Mouse (Mus musculus) hindbrain, embryonic 16.5 days (tissue): Measurements from ENCODE around the gene Mras. TPM values are rescaled to one million over a fixed set of nuclear protein-coding genes. Genes with fewer than 3 reads are reported as not detected.

Experiments
- ATAC-seq: fragments of 200-750 bp; cut with Nextera tagmentation; 2 replicates; pipeline ENCODE4 v1.8.0; 2017; ENCODE audit warnings: moderate TSS enrichment, moderate library complexity
- H3K27ac ChIP-seq: fragments of 300-500 bp; sonication (generic); 2 replicates; pipeline ENCODE4 v1.5.1; 2014; ENCODE audit warnings: low read depth, mild to moderate bottlenecking, control low read depth, low read length, moderate library complexity
- H3K27me3 ChIP-seq: fragments of 300-500 bp; sonication (generic); replicated peaks from 2 replicates; pipeline ENCODE4 v1.6.1; 2014; ENCODE audit warnings: low read length; ENCODE audit not compliant: control insufficient read depth, insufficient read depth
- H3K36me3 ChIP-seq: fragments of 300-500 bp; sonication (generic); 2 replicates; pipeline ENCODE4 v1.6.1; 2014; ENCODE audit warnings: mild to moderate bottlenecking, low read length, moderate library complexity, mixed read lengths; ENCODE audit not compliant: control insufficient read depth, insufficient read depth
- H3K4me1 ChIP-seq: fragments of 300-500 bp; sonication (generic); 2 replicates; pipeline ENCODE4 v1.6.1; 2014; ENCODE audit warnings: low read depth, low read length; ENCODE audit not compliant: control insufficient read depth, insufficient read depth
- H3K4me2 ChIP-seq: fragments of 300-500 bp; sonication (generic); 2 replicates; pipeline ENCODE4 v1.6.1; 2014; ENCODE audit warnings: mild to moderate bottlenecking, low read length, control low read depth, moderate library complexity
- H3K4me3 ChIP-seq: fragments of 300-500 bp; sonication (generic); 2 replicates; pipeline ENCODE4 v1.5.1; 2014; ENCODE audit warnings: mild to moderate bottlenecking, low read length, control low read depth, moderate library complexity
- H3K9ac ChIP-seq: fragments of 300-500 bp; sonication (generic); 2 replicates; pipeline ENCODE4 v1.6.1; 2014; ENCODE audit warnings: low read depth, mild to moderate bottlenecking, control low read depth, low read length, moderate library complexity
- H3K9me3 ChIP-seq: fragments of 300-500 bp; sonication (generic); 2 replicates; pipeline ENCODE4 v1.6.1; 2014; ENCODE audit warnings: mild to moderate bottlenecking, low read length, moderate library complexity; ENCODE audit not compliant: control insufficient read depth
- WGBS: fragments of 180-500 bp; shearing (Covaris S2); extraction: QIAGEN DNeasy Blood & Tissue Kit; methylation state at CpG from one replicate; pipeline ENCODE4 v1.1.7; 2014; 5-methylcytosine and 5-hydroxymethylcytosine counted together
- polyA plus RNA-seq: library from polyadenylated mRNA; unstranded; fragments of >200 nt; fragmentation: Nextera tagmentation; extraction: Ambion mirVana; gene quantifications from 2 replicates; pipeline ENCODE4 v1.2.1, GENCODE M21; 2015

Mras gene
- polyA plus RNA-seq, 1 experiment from 2014 or later, result 53.4 TPM

GRCm38 (mm10) chr9:99469681-99470273 is 32.6 kb upstream of the Mras start:
- WGBS, result 73% methylated on average over 8 of the region's 8 CpGs
- no peak for ATAC-seq
- Histone ChIP-seq H3K27me3 (no peaks in the 10 kb centered on the region), H3K36me3 (no peaks in the 10 kb centered on the region), H3K4me1 (no peaks in the 10 kb centered on the region), H3K4me2 (no peak overlapping the region), H3K9ac (no peak overlapping the region), H3K9me3 (no peaks in the 10 kb centered on the region), H3K4me3 (no peak overlapping the region), H3K27ac (no peak overlapping the region)

GRCm38 (mm10) chr9:99468572-99468971 is 31.4 kb upstream of the Mras start:
- Histone ChIP-seq H3K9me3 (no peaks in the 10 kb centered on the region), H3K27ac (no peak overlapping the region), H3K36me3 (no peaks in the 10 kb centered on the region), H3K4me1 (no peaks in the 10 kb centered on the region), H3K27me3 (no peaks in the 10 kb centered on the region), H3K4me2 (no peak overlapping the region), H3K4me3 (no peak overlapping the region), H3K9ac (no peak overlapping the region)
- 72% methylated on average over 9 of the region's 9 CpGs for WGBS
- ATAC-seq, result peak; percentile 28; the same call in 1 of the 2 replicates

- Histone ChIP-seq H3K27ac (no peak overlapping the region), H3K9ac (no peak overlapping the region), H3K9me3 (no peaks in the 10 kb centered on the region), H3K4me3 (no peak overlapping the region), H3K36me3 (no peaks in the 10 kb centered on the region), H3K27me3 (no peaks in the 10 kb centered on the region), H3K4me1 (no peaks in the 10 kb centered on the region), H3K4me2 (no peak overlapping the region)
- 74% methylated on average over 6 of the region's 6 CpGs for WGBS
- ATAC-seq, result no peak
Observed at GRCm38 (mm10) chr9:99464876-99465275, 27.7 kb upstream of the Mras start.

- no peak for ATAC-seq
- no peaks in the 10 kb centered on the region for H3K9me3 ChIP-seq
- WGBS, result 90% methylated on average over 4 of the region's 4 CpGs
- H3K4me2 ChIP-seq, result no peak overlapping the region
- no peak overlapping the region for H3K27ac ChIP-seq
- no peak overlapping the region for H3K4me3 ChIP-seq
- no peak overlapping the region for H3K9ac ChIP-seq
- no peaks in the 10 kb centered on the region for H3K36me3 ChIP-seq
- H3K4me1 ChIP-seq, result no peaks in the 10 kb centered on the region
- no peaks in the 10 kb centered on the region for H3K27me3 ChIP-seq
Observed at GRCm38 (mm10) chr9:99459730-99460129, 22.5 kb upstream of the Mras start.

- H3K4me2 ChIP-seq, result no peak overlapping the region
- H3K27me3 ChIP-seq, result no peaks in the 10 kb centered on the region
- H3K9ac ChIP-seq, result no peak overlapping the region
- no peaks in the 10 kb centered on the region for H3K9me3 ChIP-seq
- 44% methylated on average over 12 of the region's 12 CpGs for WGBS
- H3K27ac ChIP-seq, result no peak overlapping the region
- H3K36me3 ChIP-seq, result no peaks in the 10 kb centered on the region
- no peaks in the 10 kb centered on the region for H3K4me1 ChIP-seq
- no peak overlapping the region for H3K4me3 ChIP-seq
- ATAC-seq, result no peak
Observed at GRCm38 (mm10) chr9:99458529-99459208, 21.5 kb upstream of the Mras start.

GRCm38 (mm10) chr9:99454211-99454610 is 17.0 kb upstream of the Mras start:
- no peak overlapping the region for H3K4me3 ChIP-seq
- H3K9ac ChIP-seq, result no peak overlapping the region
- no peaks in the 10 kb centered on the region for H3K36me3 ChIP-seq
- H3K4me2 ChIP-seq, result no peak overlapping the region
- no peaks in the 10 kb centered on the region for H3K9me3 ChIP-seq
- H3K27ac ChIP-seq, result no peak overlapping the region
- no peaks in the 10 kb centered on the region for H3K27me3 ChIP-seq
- no peak for ATAC-seq
- no peaks in the 10 kb centered on the region for H3K4me1 ChIP-seq
- WGBS, result 70% methylated on average over 4 of the region's 4 CpGs

- Histone ChIP-seq H3K4me2 (peak within 1 kb of the TSS; percentile 40), H3K4me1 (no peaks in the 10 kb centered on the region), H3K4me3 (peak within 1 kb of the TSS; percentile 2; the same call in 1 of the 2 replicates), H3K9ac (no peak within 1 kb of the TSS), H3K27me3 (no peaks in the 10 kb centered on the region), H3K36me3 (no peaks in the 10 kb centered on the region), H3K9me3 (no peaks in the 10 kb centered on the region), H3K27ac (no peak within 1 kb of the TSS)
- WGBS, result 8% methylated on average over 14 of the region's 14 CpGs
- peak; percentile 68 for ATAC-seq
Observed at GRCm38 (mm10) chr9:99451161-99451560, 14.0 kb upstream of the Mras start, which contains the start of gene Nme9. Gene Nme9 (plus strand): TSS chr9:99451475.

GRCm38 (mm10) chr9:99449886-99450647 is 12.9 kb upstream of the Mras start:
- no peak overlapping the region for H3K4me3 ChIP-seq
- no peak; the same call in 1 of the 2 replicates for ATAC-seq
- H3K4me2 ChIP-seq, result no peak overlapping the region
- no peaks in the 10 kb centered on the region for H3K9me3 ChIP-seq
- no peaks in the 10 kb centered on the region for H3K4me1 ChIP-seq
- no peaks in the 10 kb centered on the region for H3K27me3 ChIP-seq
- H3K36me3 ChIP-seq, result no peaks in the 10 kb centered on the region
- no peak overlapping the region for H3K9ac ChIP-seq
- H3K27ac ChIP-seq, result no peak overlapping the region
- 47% methylated on average over 9 of the region's 9 CpGs for WGBS

- ATAC-seq, result no peak
- Histone ChIP-seq H3K36me3 (no peaks in the 10 kb centered on the region), H3K9me3 (no peaks in the 10 kb centered on the region), H3K4me1 (no peaks in the 10 kb centered on the region), H3K27ac (no peak overlapping the region), H3K4me3 (no peak overlapping the region), H3K27me3 (no peaks in the 10 kb centered on the region), H3K4me2 (no peak overlapping the region), H3K9ac (no peak overlapping the region)
- WGBS, result 69% methylated on average over 3 of the region's 3 CpGs
Observed at GRCm38 (mm10) chr9:99447323-99447722, 10.1 kb upstream of the Mras start.
